Mouse (Mus musculus) gastrocnemius, postnatal 36 days (tissue): Measurements from ENCODE around the gene Olfr1355. TPM values are rescaled to one million over a fixed set of nuclear protein-coding genes. Genes with fewer than 3 reads are reported as not detected.
"Not testable (repeated sequence)": the region's sequence is repeated elsewhere in the genome, so short reads cannot be mapped to it uniquely, and the experiment has no call there.

Experiments
- DNase-seq, 2 experiments: peaks; one replicate each; pipeline ENCODE4 v3.0.0; 2022
- intact Hi-C: fragments of 180-260 bp; cut with DNase I; formaldehyde crosslinking; loops from one replicate; pipeline ENCODE4 v1.15.1; 2025
- long read RNA-seq, 2 experiments: library from polyadenylated mRNA; stranded (forward); transcript quantifications; one replicate each; pipeline ENCODE4 v2.0.0; 2021
- total RNA-seq, 2 experiments: library from RNA; stranded (reverse); gene quantifications; 2 replicates each; pipeline ENCODE4 v1.2.3; 2021

Olfr1355 gene
- total RNA-seq = not detected
- long read RNA-seq, experiment 1 = 0 reads
- long read RNA-seq, experiment 2 = 0 reads

- intact Hi-C loops = no loop called here
- no peak for DNase-seq
Observed at GRCm38 (mm10) chr10:78875240-78875639, at the start of gene Olfr1355. TSS of gene Olfr1355 (plus strand) at chr10:78875540.

DNA sequence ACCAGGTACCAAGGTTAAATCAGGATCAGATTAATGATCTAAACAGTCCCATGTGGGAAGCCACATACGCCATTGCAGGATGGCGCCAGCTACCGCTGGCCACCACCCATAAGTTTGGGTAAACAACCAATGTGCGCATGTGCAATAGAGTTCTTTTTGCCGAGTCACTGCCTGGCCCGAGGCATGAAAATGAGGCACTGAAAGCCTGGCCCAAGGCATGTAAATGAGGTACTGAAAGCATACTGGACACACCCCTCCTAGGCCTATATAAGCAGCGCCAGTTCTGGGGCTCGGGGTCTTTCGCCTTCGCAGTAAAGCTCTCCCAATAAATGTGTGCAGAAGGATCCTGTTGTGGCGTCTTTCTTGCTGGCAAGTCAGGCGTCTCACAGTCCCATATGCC lies 34.9 kb upstream of the Olfr1355 start:
- intact Hi-C loops, DNase-seq: not testable (repeated sequence)

GRCm38 (mm10) chr10:78852066-78852465 lies 23.3 kb upstream of the Olfr1355 start, which contains the start of gene Olfr1356:
TSS of gene Olfr1356 (minus strand) at chr10:78852166.
- intact Hi-C loops = no loop called here
- no peak for DNase-seq

DNA sequence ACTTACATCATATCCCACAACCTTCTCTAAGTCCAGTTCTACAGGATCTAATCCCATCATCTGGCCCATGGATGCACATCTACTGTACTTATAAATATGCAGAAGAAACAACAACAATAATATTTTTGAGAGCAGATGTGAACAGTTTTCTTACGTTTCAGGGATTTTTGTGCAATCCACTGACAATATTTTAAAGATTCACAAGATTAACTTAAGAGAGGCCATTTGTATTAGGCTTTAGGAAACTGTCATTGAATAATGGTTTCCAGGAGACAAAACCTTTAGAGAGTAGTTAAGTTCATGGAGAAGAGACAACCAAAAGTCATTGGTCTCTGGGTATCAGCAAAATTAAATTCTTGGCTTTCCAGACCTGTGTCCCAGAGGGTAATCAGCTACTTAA lies 37.5 kb downstream of the Olfr1355 start, which contains the start of gene Olfr1354:
Gene Olfr1354 (plus strand): TSS at position 301 of the 400 bp plus-strand sequence.
- intact Hi-C loops, DNase-seq: not testable (repeated sequence)

Other genes starting within 250 kb of the Olfr1355 start
- not detected for gene Casp14, start 157.2 kb upstream of the Olfr1355 start, total RNA-seq
- gene Ccdc105, start 122.5 kb upstream of the Olfr1355 start, total RNA-seq = not detected
- gene Slc1a6, start 95.0 kb upstream of the Olfr1355 start, total RNA-seq = not detected
- not detected for gene Olfr1356, start 23.4 kb upstream of the Olfr1355 start, total RNA-seq
- not detected for gene Olfr1354, start 37.6 kb downstream of the Olfr1355 start, total RNA-seq
- gene Olfr8, start 75.1 kb downstream of the Olfr1355 start, total RNA-seq = not detected
- not detected for gene Olfr1353, start 87.8 kb downstream of the Olfr1355 start, total RNA-seq
- gene Olfr1352, start 105.5 kb downstream of the Olfr1355 start, total RNA-seq = not detected
- gene Olfr1351, start 136.9 kb downstream of the Olfr1355 start, total RNA-seq = not detected
- not detected for gene Olfr57, start 153.2 kb downstream of the Olfr1355 start, total RNA-seq
- 10 to 100 TPM in 1 of 2 experiments, 1 to 10 TPM in 1; 6.9 to 10.2 TPM for gene 2610008E11Rik, start 222.1 kb downstream of the Olfr1355 start, total RNA-seq